In genomic region chr4:133468080-133468479, GRCm38 (mm10) we compare ENCODE assay signal across 8 mouse cellular contexts. TPM values are rescaled to one million over a fixed set of nuclear protein-coding genes. Genes with fewer than 3 reads are reported as not detected.
A peak's percentile ranks its signal among the peaks of the same experiment; 100 is the strongest.
DNase-seq lines count a peak whose midpoint lies in the region; ATAC-seq lines count a peak whose summit lies in the region.

No protein-coding gene starts in this region.

- H3K36me3 ChIP-seq in heart, embryonic 16.5 days (ENCODE audit: control insufficient read depth, insufficient read depth), result no peaks in the 10 kb centered on the region
- H3K36me3 ChIP-seq in liver, embryonic 16.5 days (ENCODE audit: control insufficient read depth, insufficient read depth), result no peaks in the 10 kb centered on the region
- no peaks in the 10 kb centered on the region for H3K36me3 ChIP-seq in neural tube, embryonic 12.5 days

- H3K27ac ChIP-seq in brown adipose tissue, adult 24 weeks (replicated peaks; ENCODE audit: low read depth, low read length), result 0 out of 2 replicates have a peak overlapping the region, but pooled peaks have one; percentile 19
- H3K27ac ChIP-seq in heart, embryonic 16.5 days (ENCODE audit: low read length), result no peak overlapping the region
- no peak overlapping the region for H3K27ac ChIP-seq in liver, embryonic 16.5 days (ENCODE audit: low read length)
- H3K27ac ChIP-seq in neural tube, embryonic 12.5 days, result no peak overlapping the region

- peaks cover 6% of the 10 kb centered on the region for H3K27me3 ChIP-seq in heart, embryonic 16.5 days (ENCODE audit: control insufficient read depth, insufficient read depth, low read length)
- peaks cover 19% of the 10 kb centered on the region for H3K27me3 ChIP-seq in liver, embryonic 16.5 days (ENCODE audit: control insufficient read depth, insufficient read depth, low read depth, low read length)
- H3K27me3 ChIP-seq in neural tube, embryonic 12.5 days (replicated peaks), result peaks cover 13% of the 10 kb centered on the region; the same call in 1 of the 2 replicates

- peak; percentile 87 to 93 for DNase-seq in kidney, postnatal 25 days
- DNase-seq in testis, postnatal 14 days (ENCODE audit: low spot score), result peak; percentile 74

- peaks cover 4% of the 10 kb centered on the region; the same call in 1 of the 2 replicates for H3K9me3 ChIP-seq in heart, embryonic 16.5 days (replicated peaks; ENCODE audit: control insufficient read depth, low read length)
- peaks cover 2% of the 10 kb centered on the region; the same call in 1 of the 2 replicates for H3K9me3 ChIP-seq in liver, embryonic 16.5 days (replicated peaks; ENCODE audit: control insufficient read depth, low read length)
- H3K9me3 ChIP-seq in neural tube, embryonic 12.5 days, result no peaks in the 10 kb centered on the region

- H3K4me1 ChIP-seq in brown adipose tissue, adult 24 weeks (ENCODE audit: control insufficient read depth, insufficient read depth, insufficient read length, low read length), result peaks cover 5% of the 10 kb centered on the region; the same call in 1 of the 2 replicates
- peaks cover 9% of the 10 kb centered on the region for H3K4me1 ChIP-seq in heart, embryonic 16.5 days (ENCODE audit: control insufficient read depth, insufficient read depth, low read length)
- peaks cover 3% of the 10 kb centered on the region for H3K4me1 ChIP-seq in liver, embryonic 16.5 days (ENCODE audit: control insufficient read depth, low read depth, low read length)
- peaks cover 14% of the 10 kb centered on the region for H3K4me1 ChIP-seq in neural tube, embryonic 12.5 days

- peak overlapping the region; percentile 65 for H3K9ac ChIP-seq in heart, embryonic 16.5 days (ENCODE audit: low read length)
- H3K9ac ChIP-seq in liver, embryonic 16.5 days (ENCODE audit: low read depth, low read length), result no peak overlapping the region
- peak overlapping the region; percentile 59 for H3K9ac ChIP-seq in neural tube, embryonic 12.5 days

- peak overlapping the region; percentile 87 for H3K4me2 ChIP-seq in heart, embryonic 16.5 days (ENCODE audit: low read depth, low read length)
- H3K4me2 ChIP-seq in liver, embryonic 16.5 days (ENCODE audit: low read depth, low read length), result peak overlapping the region; percentile 75
- peak overlapping the region; percentile 94 for H3K4me2 ChIP-seq in neural tube, embryonic 12.5 days (replicated peaks)

- H3K4me3 ChIP-seq in brown adipose tissue, adult 24 weeks (ENCODE audit: insufficient read depth, low read depth, low read length), result peak overlapping the region; percentile 61
- H3K4me3 ChIP-seq in heart, embryonic 16.5 days (ENCODE audit: low read length), result peak overlapping the region; percentile 60
- H3K4me3 ChIP-seq in liver, embryonic 16.5 days (ENCODE audit: low read depth, low read length), result peak overlapping the region; percentile 53
- H3K4me3 ChIP-seq in neural tube, embryonic 12.5 days, result peak overlapping the region; percentile 50

- under 1% methylated on average over 25 of the region's 27 CpGs for WGBS in heart, embryonic 16.5 days
- under 1% methylated on average over 27 of the region's 27 CpGs for WGBS in liver, embryonic 16.5 days (ENCODE audit: insufficient replicate concordance)
- under 1% methylated on average over 27 of the region's 27 CpGs for WGBS in neural tube, embryonic 12.5 days

- peak; percentile 75 for ATAC-seq in CD4-positive, CD25-positive, alpha-beta regulatory T cell, adult 4 months
- ATAC-seq in erythroid progenitor cell, adult 5-6 weeks (replicated peaks; ENCODE audit: low FRiP score, poor library complexity, severe bottlenecking), result peak; percentile 78; the same call in 1 of the 2 replicates
- ATAC-seq in heart, embryonic 16.5 days (replicated peaks; ENCODE audit: extremely low read depth, insufficient read depth, low FRiP score), result peak; percentile 82
- peak; percentile 66; the same call in 1 of the 2 replicates for ATAC-seq in liver, embryonic 16.5 days (ENCODE audit: low read depth)
- ATAC-seq in neural tube, embryonic 12.5 days (ENCODE audit: low FRiP score, low read depth), result peak; percentile 48; the same call in 1 of the 2 replicates

RNA-seq across cellular contexts. Expression of gene Tent5b, which starts 11.9 kb away (rescaled TPM):
- polyA plus RNA-seq in CD4-positive, CD25-positive, alpha-beta regulatory T cell, adult 4 months (2017; shearing (Covaris generic)), result not detected
- polyA plus RNA-seq in brown adipose tissue, adult 24 weeks (2012; ENCODE audit: insufficient read depth, insufficient read length, missing spikeins), result 0.44 TPM in 1 of 2 replicates, not detected in the other
- not detected in 2 replicates for total RNA-seq in erythroid progenitor cell, adult 5-6 weeks (2015; ENCODE audit: low replicate concordance)
- not detected in 2 replicates for total RNA-seq in erythroid progenitor cell, adult 5-6 weeks (2017; ENCODE audit: low replicate concordance)
- 1.0 and 1.3 TPM in 2 replicates for polyA plus RNA-seq in heart, embryonic 16.5 days (2015; fragmentation: Nextera tagmentation; extraction: Ambion mirVana)
- polyA plus RNA-seq in liver, embryonic 16.5 days (2015; fragmentation: Nextera tagmentation; extraction: Ambion mirVana), result 0.09 and 0.12 TPM in 2 replicates
- 0.29 and 0.66 TPM in 2 replicates for polyA plus RNA-seq in neural tube, embryonic 12.5 days (2016; fragmentation: Nextera tagmentation; extraction: Ambion mirVana)

RNA-seq across cellular contexts. Expression of gene Trnp1, which starts 30.3 kb away (rescaled TPM):
- not detected for polyA plus RNA-seq in CD4-positive, CD25-positive, alpha-beta regulatory T cell, adult 4 months (2017; shearing (Covaris generic))
- 1.0 TPM in 1 of 2 replicates, not detected in the other for polyA plus RNA-seq in brown adipose tissue, adult 24 weeks (2012; ENCODE audit: insufficient read depth, insufficient read length, missing spikeins)
- not detected in 2 replicates for total RNA-seq in erythroid progenitor cell, adult 5-6 weeks (2015; ENCODE audit: low replicate concordance)
- not detected in 2 replicates for total RNA-seq in erythroid progenitor cell, adult 5-6 weeks (2017; ENCODE audit: low replicate concordance)
- polyA plus RNA-seq in heart, embryonic 16.5 days (2015; fragmentation: Nextera tagmentation; extraction: Ambion mirVana), result 0.64 and 1.5 TPM in 2 replicates
- polyA plus RNA-seq in liver, embryonic 16.5 days (2015; fragmentation: Nextera tagmentation; extraction: Ambion mirVana), result not detected in 2 replicates
- 2.5 and 3.7 TPM in 2 replicates for polyA plus RNA-seq in neural tube, embryonic 12.5 days (2016; fragmentation: Nextera tagmentation; extraction: Ambion mirVana)

RNA-seq across cellular contexts. Expression of gene Kdf1, which starts 50.7 kb away (rescaled TPM):
- polyA plus RNA-seq in CD4-positive, CD25-positive, alpha-beta regulatory T cell, adult 4 months (2017; shearing (Covaris generic)), result under 1 TPM in 1 of 2 experiments, not detected in 1; 0.58 TPM
- not detected in 2 replicates for polyA plus RNA-seq in brown adipose tissue, adult 24 weeks (2012; ENCODE audit: insufficient read depth, insufficient read length, missing spikeins)
- not detected in 2 replicates for total RNA-seq in erythroid progenitor cell, adult 5-6 weeks (2015; ENCODE audit: low replicate concordance)
- total RNA-seq in erythroid progenitor cell, adult 5-6 weeks (2017; ENCODE audit: low replicate concordance), result not detected in 2 replicates
- polyA plus RNA-seq in heart, embryonic 16.5 days (2015; fragmentation: Nextera tagmentation; extraction: Ambion mirVana), result 3.1 and 4.5 TPM in 2 replicates
- 1.4 and 2.6 TPM in 2 replicates for polyA plus RNA-seq in liver, embryonic 16.5 days (2015; fragmentation: Nextera tagmentation; extraction: Ambion mirVana)
- 1.1 and 1.5 TPM in 2 replicates for polyA plus RNA-seq in neural tube, embryonic 12.5 days (2016; fragmentation: Nextera tagmentation; extraction: Ambion mirVana)
